Mouse (Mus musculus) heart, embryonic 10.5 days (tissue): ENCODE results near the gene Lactb. TPM values are rescaled to one million over a fixed set of nuclear protein-coding genes. Genes with fewer than 3 reads are reported as not detected.
A peak's percentile ranks its signal among the peaks of the same experiment; 100 is the strongest.

Experiments used
- DNase-seq: peaks from one replicate; pipeline ENCODE4 v3.0.0-alpha.2; 2017; ENCODE audit warnings: low spot score
- H3K27ac ChIP-seq: fragments of 300-500 bp; sonication (generic); 2 replicates; pipeline ENCODE4 v1.5.1; 2016; ENCODE audit warnings: mild to moderate bottlenecking
- H3K27me3 ChIP-seq: fragments of 300-500 bp; sonication (generic); 2 replicates; pipeline ENCODE4 v1.6.1; 2016; ENCODE audit warnings: mild to moderate bottlenecking; ENCODE audit not compliant: poor library complexity, insufficient read depth, severe bottlenecking
- H3K36me3 ChIP-seq: fragments of 300-500 bp; sonication (generic); 2 replicates; pipeline ENCODE4 v1.6.1; 2016; ENCODE audit warnings: mild to moderate bottlenecking, moderate library complexity
- H3K4me1 ChIP-seq: fragments of 300-500 bp; sonication (generic); 2 replicates; pipeline ENCODE4 v1.6.1; 2016; ENCODE audit warnings: mild to moderate bottlenecking
- H3K4me3 ChIP-seq: fragments of 300-500 bp; sonication (generic); 2 replicates; pipeline ENCODE4 v1.5.1; 2016; ENCODE audit warnings: mild to moderate bottlenecking, moderate library complexity
- H3K9me3 ChIP-seq: fragments of 300-500 bp; sonication (generic); 2 replicates; pipeline ENCODE4 v1.6.1; 2016; ENCODE audit warnings: mild to moderate bottlenecking, moderate library complexity
- WGBS: fragments of 180-500 bp; shearing (Covaris S2); methylation state at CpG from one replicate; pipeline ENCODE4 v1.1.7; 2016; 5-methylcytosine and 5-hydroxymethylcytosine counted together
- polyA plus RNA-seq: library from polyadenylated mRNA; unstranded; fragments of >200 nt; fragmentation: Nextera tagmentation; extraction: Ambion mirVana; gene quantifications from 2 replicates; pipeline ENCODE4 v1.2.1, GENCODE M21; 2016

The Lactb gene
- polyA plus RNA-seq, 1 experiment from 2014 or later = 11.4 TPM

GRCm38 (mm10) chr9:66999698-67000097, 24.4 kb upstream of the Lactb start:
- H3K4me3 ChIP-seq = no peak overlapping the region
- no peak overlapping the region for H3K27ac ChIP-seq
- H3K27me3 ChIP-seq = no peaks in the 10 kb centered on the region
- 89% methylated on average over 8 of the region's 8 CpGs for WGBS
- no peaks in the 10 kb centered on the region for H3K9me3 ChIP-seq
- no peak for DNase-seq
- H3K36me3 ChIP-seq = no peaks in the 10 kb centered on the region
- peaks cover 9% of the 10 kb centered on the region; the same call in 1 of the 2 replicates for H3K4me1 ChIP-seq

DNA sequence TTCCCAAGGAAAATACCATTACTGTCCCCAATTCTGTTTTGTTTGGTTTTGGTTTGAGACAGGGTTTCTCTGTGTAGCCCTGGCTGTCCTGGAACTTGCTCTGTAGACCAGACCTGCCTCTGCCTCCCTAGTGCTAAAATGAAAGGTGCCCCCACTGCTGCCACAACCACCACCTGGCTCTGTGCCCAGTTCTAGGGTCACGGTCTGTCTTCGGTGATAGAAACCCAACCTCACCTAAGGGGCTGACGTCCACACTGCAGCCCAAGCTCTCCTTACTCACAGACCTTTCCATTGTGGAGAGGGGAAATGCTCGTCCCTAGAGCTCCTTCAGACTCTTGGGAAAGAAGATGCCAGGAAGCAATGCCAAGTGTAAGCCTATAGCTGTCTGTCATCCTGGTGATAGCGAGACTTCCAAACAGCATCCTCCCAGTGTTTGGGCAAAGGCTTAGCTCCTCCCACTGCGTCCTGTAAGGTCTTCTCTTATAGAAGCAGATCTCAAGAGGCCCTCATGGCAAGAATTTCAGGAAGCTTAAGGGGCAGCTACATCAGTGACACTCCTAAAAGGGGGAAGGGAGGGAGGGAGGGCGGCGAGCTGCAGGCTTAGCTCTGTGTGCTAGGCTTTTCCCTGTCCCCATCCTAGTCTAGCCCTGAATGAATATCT, 16.6 kb upstream of the Lactb start:
- 45% methylated on average over 8 of the region's 8 CpGs for WGBS

DNA sequence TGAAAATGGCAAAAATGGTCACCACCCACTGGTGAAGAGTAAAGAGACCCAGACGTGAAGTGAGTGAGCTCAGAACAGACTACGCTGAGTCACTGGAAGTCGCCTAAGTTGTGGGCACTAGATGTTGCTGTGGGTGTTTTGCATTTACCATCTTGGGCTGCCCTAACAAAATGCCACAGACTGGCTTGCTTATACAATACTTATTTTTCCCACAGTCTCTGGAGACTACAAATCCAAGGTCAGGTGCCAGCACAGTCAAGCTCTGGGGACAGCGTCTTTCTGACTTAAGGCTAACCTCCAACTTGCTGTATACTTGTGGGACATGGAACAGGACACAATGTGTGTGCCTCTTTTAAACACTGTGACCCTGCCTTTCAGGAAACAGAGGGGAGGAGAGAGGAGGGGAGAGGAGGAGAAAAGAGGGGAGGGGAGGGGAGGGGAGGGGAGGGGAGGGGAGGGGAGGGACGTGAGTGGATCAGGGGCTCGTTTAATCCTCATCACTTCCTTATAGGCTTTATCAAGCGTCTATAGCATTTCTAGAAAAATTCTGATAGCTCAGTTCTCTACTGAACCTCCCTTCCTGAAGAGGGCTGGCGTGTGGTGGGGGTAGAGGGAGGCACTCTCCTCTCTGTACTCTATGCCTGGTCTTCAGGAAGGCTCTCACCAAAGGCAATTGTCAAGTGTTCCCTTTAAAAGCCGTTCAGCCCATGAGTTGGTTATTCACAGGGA, 15.9 kb upstream of the Lactb start:
- no peak for DNase-seq
- Histone ChIP-seq H3K9me3 (no peaks in the 10 kb centered on the region), H3K4me3 (no peak overlapping the region), H3K27me3 (no peaks in the 10 kb centered on the region), H3K4me1 (peaks cover 38% of the 10 kb centered on the region), H3K36me3 (no peaks in the 10 kb centered on the region), H3K27ac (peak overlapping the region; percentile 36; the same call in 1 of the 2 replicates)
- 55% methylated on average over 9 of the region's 9 CpGs for WGBS

More for the DNA sequence above, 16.6 kb upstream of the Lactb start:
- Histone ChIP-seq H3K36me3 (no peaks in the 10 kb centered on the region), H3K27ac (peak overlapping the region; percentile 36; the same call in 1 of the 2 replicates), H3K4me3 (no peak overlapping the region), H3K4me1 (peaks cover 38% of the 10 kb centered on the region), H3K9me3 (no peaks in the 10 kb centered on the region), H3K27me3 (no peaks in the 10 kb centered on the region)
- DNase-seq = no peak

DNA sequence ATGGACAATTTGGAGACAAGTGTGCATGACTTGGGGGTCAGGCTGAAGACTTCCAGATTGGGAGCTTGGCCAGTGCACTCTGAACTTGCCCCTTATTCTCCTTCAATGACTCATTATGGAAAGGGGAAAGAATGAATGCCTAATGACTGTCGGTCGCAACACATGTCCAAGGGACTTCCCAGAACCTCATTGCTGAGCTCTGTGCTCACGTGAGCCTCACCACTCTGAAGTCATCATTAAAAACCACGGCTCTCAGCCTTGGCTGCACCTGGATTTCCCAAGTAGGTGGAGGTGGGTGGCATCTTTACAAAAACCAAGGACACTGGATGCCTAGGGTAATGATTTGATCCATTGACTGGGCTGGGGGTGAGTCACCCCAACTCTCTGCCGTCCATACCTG, 14.8 kb upstream of the Lactb start:
- no peak for DNase-seq
- H3K4me3 ChIP-seq = no peak overlapping the region
- no peaks in the 10 kb centered on the region for H3K9me3 ChIP-seq
- H3K36me3 ChIP-seq = no peaks in the 10 kb centered on the region
- no peaks in the 10 kb centered on the region for H3K27me3 ChIP-seq
- peaks cover 38% of the 10 kb centered on the region for H3K4me1 ChIP-seq
- H3K27ac ChIP-seq = no peak overlapping the region
- WGBS = 89% methylated on average over 5 of the region's 5 CpGs

- no peaks in the 10 kb centered on the region for H3K36me3 ChIP-seq
- H3K4me3 ChIP-seq = no peak overlapping the region
- no peaks in the 10 kb centered on the region for H3K27me3 ChIP-seq
- no peak overlapping the region for H3K27ac ChIP-seq
- H3K4me1 ChIP-seq = peaks cover 38% of the 10 kb centered on the region
- 67% methylated on average over 6 of the region's 6 CpGs for WGBS
- no peak for DNase-seq
- no peaks in the 10 kb centered on the region for H3K9me3 ChIP-seq
These were observed 14.3 kb upstream of the Lactb start for GRCm38 (mm10) chr9:66989581-66989980.

DNA sequence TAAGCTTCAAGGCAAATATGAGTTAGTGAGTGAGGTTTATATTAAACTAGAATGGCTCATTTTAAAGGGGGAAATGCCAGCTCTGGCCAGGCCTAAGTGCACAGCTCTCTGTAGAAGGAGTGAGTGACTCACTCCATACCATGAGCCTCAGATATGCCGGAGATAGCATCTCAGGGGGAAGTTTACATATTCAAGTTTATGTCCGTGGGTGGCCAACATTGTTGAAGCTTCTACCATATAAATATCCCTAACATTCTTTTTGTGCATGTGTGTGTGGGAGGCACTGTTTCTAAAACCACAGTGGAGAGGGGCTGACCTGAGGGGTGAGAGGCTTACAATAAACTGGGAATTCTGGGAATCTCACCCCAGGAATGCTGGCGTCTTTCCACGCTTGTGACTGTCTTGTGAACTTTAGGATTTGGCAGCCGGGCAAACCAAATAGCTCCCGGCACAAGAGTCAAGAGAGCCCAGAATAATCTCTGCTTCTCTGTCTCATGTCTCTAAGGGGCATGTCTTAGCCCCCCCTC, 13.7 kb upstream of the Lactb start:
- Histone ChIP-seq H3K4me1 (peaks cover 38% of the 10 kb centered on the region), H3K27me3 (no peaks in the 10 kb centered on the region), H3K4me3 (no peak overlapping the region), H3K27ac (peak overlapping the region; percentile 63; the same call in 1 of the 2 replicates), H3K9me3 (no peaks in the 10 kb centered on the region), H3K36me3 (no peaks in the 10 kb centered on the region)
- 32% methylated on average over 6 of the region's 6 CpGs for WGBS
- DNase-seq = no peak

DNA sequence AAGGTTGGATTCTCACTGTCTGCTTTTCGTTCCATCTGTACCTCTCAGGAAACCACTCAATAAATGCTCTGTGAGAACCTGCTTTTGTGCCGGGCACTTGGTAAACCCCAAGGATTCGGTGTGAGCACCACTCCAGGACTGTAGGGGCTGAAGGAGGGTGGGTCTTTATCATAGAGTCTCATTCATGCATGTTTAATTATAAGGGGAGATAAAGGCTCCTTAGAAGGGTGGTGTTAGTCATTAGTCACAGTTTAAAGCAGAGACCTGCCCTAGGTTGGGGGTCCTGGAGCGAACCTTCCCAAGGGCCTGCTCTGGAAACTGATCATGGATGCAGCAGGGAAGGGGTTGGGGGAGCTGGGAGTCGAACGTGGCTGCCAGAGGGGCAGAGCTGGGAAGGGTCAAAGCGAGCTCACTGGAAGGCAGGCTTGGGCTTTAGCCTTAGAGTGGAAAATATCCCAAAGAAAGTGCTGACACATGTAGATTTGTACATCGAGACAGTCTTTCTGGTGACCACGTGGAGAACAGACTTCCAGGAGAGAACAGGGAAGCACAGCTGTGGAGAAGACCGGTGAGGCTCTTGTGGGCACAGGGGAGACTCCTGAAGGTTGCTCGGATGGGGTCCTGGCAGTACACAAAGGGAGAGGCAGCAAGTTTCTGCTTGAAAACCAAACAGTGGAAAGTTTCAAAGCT, 13.1 kb upstream of the Lactb start:
- no peak for DNase-seq
- no peaks in the 10 kb centered on the region for H3K36me3 ChIP-seq
- H3K27ac ChIP-seq = peak overlapping the region; percentile 63; the same call in 1 of the 2 replicates
- no peak overlapping the region for H3K4me3 ChIP-seq
- 59% methylated on average over 11 of the region's 11 CpGs for WGBS
- H3K27me3 ChIP-seq = no peaks in the 10 kb centered on the region
- no peaks in the 10 kb centered on the region for H3K9me3 ChIP-seq
- peaks cover 38% of the 10 kb centered on the region for H3K4me1 ChIP-seq

DNA sequence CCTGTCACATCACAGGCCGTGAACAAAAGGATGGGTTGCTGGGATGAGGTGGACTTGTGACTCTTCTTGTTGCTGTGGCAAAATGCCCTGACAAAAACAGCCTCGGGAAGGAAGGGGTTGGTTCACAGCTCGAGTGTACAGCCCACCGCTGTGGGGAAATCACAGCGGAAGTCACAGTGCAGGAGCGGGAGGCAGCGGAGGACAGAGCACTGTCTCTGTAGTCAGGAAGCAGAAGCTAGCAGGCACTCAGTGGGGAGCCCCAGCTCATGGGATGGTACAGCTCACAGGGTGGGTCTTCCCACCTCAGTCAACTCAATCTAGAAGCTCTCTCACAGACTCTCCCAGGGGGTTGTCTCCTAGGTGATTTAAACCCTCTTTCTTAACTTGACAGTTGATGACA, 10.1 kb upstream of the Lactb start:
- H3K9me3 ChIP-seq = no peaks in the 10 kb centered on the region
- no peak overlapping the region for H3K4me3 ChIP-seq
- peaks cover 19% of the 10 kb centered on the region for H3K4me1 ChIP-seq
- no peak overlapping the region for H3K27ac ChIP-seq
- WGBS = 80% methylated on average over 7 of the region's 7 CpGs
- H3K27me3 ChIP-seq = no peaks in the 10 kb centered on the region
- no peak for DNase-seq
- no peaks in the 10 kb centered on the region for H3K36me3 ChIP-seq

- Histone ChIP-seq H3K4me3 (no peak overlapping the region), H3K27me3 (no peaks in the 10 kb centered on the region), H3K9me3 (no peaks in the 10 kb centered on the region), H3K36me3 (no peaks in the 10 kb centered on the region), H3K4me1 (no peaks in the 10 kb centered on the region; the same call in 1 of the 2 replicates), H3K27ac (no peak overlapping the region)
- 79% methylated on average over 7 of the region's 7 CpGs for WGBS
- no peak for DNase-seq
These were observed 6.8 kb upstream of the Lactb start for GRCm38 (mm10) chr9:66982085-66982484.

GRCm38 (mm10) chr9:66980458-66980857, 5.2 kb upstream of the Lactb start:
- H3K4me3 ChIP-seq = no peak overlapping the region
- H3K4me1 ChIP-seq = peaks cover 5% of the 10 kb centered on the region
- H3K36me3 ChIP-seq = no peaks in the 10 kb centered on the region
- no peaks in the 10 kb centered on the region for H3K9me3 ChIP-seq
- H3K27me3 ChIP-seq = no peaks in the 10 kb centered on the region
- DNase-seq = peak; percentile 83
- 7% methylated on average over 5 of the region's 5 CpGs for WGBS
- H3K27ac ChIP-seq = no peak overlapping the region

DNA sequence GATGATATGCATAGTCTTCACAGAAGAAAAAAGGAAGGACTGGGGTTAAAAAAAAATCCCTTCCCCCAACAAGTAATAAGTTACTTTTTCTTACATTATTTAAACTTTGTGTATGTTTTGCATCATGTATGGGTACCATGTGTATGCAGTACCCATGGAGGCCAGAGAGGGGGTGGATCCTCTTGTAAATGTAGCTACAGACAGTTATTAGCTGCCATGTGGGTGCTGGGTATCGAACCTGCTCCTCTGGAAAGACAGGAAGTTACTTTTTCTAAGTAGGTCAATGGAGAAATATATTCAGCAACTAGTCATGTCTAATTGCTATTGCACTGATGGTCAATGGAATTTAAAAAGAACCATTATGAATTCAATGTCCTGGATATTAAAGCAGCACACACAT, 3.2 kb upstream of the Lactb start:
- H3K27me3 ChIP-seq = no peaks in the 10 kb centered on the region
- WGBS = 90% methylated on average over 1 of the region's 1 CpGs
- H3K9me3 ChIP-seq = no peaks in the 10 kb centered on the region
- no peaks in the 10 kb centered on the region for H3K36me3 ChIP-seq
- no peak overlapping the region for H3K4me3 ChIP-seq
- DNase-seq = no peak
- H3K4me1 ChIP-seq = peaks cover 5% of the 10 kb centered on the region
- no peak overlapping the region for H3K27ac ChIP-seq

DNA sequence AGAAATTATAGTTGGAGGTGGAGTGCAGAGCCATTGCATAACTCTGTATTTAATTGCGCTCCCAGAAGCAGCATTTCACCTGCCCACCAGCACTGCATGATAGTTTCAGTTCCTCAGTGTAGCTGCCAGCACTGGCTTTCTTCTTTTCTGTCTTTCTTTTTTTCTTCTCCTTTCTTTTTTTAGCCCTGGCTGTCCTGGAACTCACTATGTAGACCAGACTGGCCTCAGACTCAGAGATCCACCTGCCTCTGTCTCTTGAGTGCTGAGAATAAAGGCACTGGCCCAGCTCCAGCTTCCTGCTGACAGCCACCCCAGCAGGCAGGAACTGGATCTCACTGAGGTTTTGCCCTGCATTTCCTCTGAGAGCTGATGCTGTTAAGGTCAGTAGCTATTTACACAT, 2.7 kb upstream of the Lactb start:
- WGBS = 82% methylated on average over 1 of the region's 1 CpGs
- no peak overlapping the region for H3K27ac ChIP-seq
- no peak overlapping the region for H3K4me3 ChIP-seq
- peak; percentile 35 for DNase-seq
- H3K36me3 ChIP-seq = no peaks in the 10 kb centered on the region
- no peaks in the 10 kb centered on the region for H3K9me3 ChIP-seq
- H3K4me1 ChIP-seq = peaks cover 5% of the 10 kb centered on the region
- H3K27me3 ChIP-seq = no peaks in the 10 kb centered on the region

- no peak overlapping the region for H3K4me3 ChIP-seq
- H3K4me1 ChIP-seq = peaks cover 5% of the 10 kb centered on the region
- H3K36me3 ChIP-seq = no peaks in the 10 kb centered on the region
- no peak for DNase-seq
- 72% methylated on average over 5 of the region's 5 CpGs for WGBS
- no peaks in the 10 kb centered on the region for H3K9me3 ChIP-seq
- H3K27me3 ChIP-seq = no peaks in the 10 kb centered on the region
- H3K27ac ChIP-seq = no peak overlapping the region
These were observed 1.8 kb upstream of the Lactb start for GRCm38 (mm10) chr9:66977121-66977520.
